Mouse (Mus musculus): ENCODE measurements around the gene Fubp3. TPM values are rescaled to one million over a fixed set of nuclear protein-coding genes. Genes with fewer than 3 reads are reported as not detected.

The Fubp3 gene
- polyA plus RNA-seq, 1 experiment from 2014 or later: 94.6 TPM

DNA sequence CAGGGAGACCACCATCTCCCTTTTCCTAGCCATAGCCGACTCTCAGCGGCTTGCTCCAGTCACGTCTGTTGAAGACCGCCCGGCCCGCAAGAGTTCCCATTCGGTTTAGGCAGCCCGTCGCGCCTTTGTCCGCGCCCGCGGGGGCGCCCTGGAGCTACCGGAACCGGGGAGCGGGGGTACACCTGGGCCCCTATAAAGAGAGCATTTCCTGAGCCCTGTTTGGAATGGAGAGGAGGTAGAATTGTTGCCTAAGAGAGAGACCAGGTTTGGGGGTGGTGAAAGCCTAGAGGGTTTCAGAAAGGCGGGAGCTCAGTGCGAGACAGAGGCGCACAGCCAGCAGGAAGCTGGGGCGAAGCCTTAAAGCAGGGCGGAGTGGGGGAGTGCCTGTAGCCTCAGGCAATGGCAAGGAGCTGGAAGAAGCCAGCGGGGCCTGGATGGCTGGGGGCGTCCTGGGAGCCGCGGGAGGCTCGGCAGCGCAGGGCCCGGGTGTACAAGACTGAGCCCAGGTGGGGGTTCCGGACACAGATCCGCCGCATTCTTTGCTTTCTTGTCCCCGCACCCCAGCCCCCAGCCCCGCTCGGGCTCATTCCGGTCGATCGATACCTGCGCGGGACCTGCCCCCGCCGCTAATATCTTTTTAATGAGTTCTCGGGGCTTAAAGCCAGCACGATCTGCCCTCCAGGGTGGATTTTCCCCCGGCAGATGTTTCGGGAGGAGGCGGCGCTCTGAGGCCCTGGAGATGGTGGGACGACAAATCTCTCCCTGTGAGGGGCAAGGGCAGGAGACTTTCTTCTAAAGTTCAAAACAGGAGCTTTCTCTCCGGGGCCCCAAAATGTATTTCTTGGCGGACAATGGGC, 63.1 kb downstream of the Fubp3 start:
- DNase-seq (ENCODE audit: low spot score): peak; percentile 55
- H3K4me3 ChIP-seq: peak overlapping the region; percentile 46
- no peaks in the 10 kb centered on the region for H3K9me3 ChIP-seq
- peak overlapping the region; percentile 70 for H3K27ac ChIP-seq (replicated peaks)
- H3K27me3 ChIP-seq (replicated peaks; ENCODE audit: low read depth, poor library complexity, severe bottlenecking): peaks cover 100% of the 10 kb centered on the region
- H3K36me3 ChIP-seq (replicated peaks): no peaks in the 10 kb centered on the region
- under 1% methylated on average over 52 of the region's 52 CpGs for WGBS
- peaks cover 55% of the 10 kb centered on the region for H3K4me1 ChIP-seq

DNA sequence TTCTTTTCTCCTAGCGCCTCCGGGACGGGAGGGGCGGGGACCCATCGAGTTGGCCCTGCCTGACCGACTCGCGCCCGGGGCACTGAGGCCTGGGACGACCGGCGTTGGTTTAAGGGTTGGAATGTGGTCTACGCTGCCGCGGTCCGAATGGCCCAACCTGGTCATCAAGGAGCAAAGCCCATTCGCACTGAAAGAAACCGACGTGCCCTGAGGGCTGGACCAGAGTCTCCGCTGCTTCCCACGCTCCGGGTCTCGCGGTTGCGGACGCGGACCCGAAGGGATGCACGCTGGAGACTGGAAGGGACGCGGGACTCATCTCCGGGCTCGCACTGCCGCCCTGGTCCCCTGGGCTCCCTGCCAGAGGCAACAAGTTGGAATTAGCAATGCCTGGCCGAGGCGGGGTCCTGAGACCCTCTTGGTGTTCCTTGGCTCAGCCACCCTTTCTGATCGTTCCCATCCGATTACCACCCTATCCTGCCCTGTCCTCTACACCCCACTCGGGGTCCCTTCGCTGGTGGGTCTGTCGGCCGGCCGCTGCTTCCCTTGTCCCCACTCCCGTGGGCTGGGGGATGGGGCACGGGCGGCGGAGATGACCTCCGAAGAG, 63.8 kb downstream of the Fubp3 start:
- WGBS: under 1% methylated on average over 48 of the region's 48 CpGs
- Histone ChIP-seq H3K27me3 (replicated peaks; ENCODE audit: low read depth, poor library complexity, severe bottlenecking) (peaks cover 100% of the 10 kb centered on the region), H3K27ac (replicated peaks) (peak overlapping the region; percentile 70), H3K9me3 (no peaks in the 10 kb centered on the region), H3K4me3 (peak overlapping the region; percentile 46), H3K36me3 (replicated peaks) (no peaks in the 10 kb centered on the region), H3K4me1 (peaks cover 62% of the 10 kb centered on the region)
- peak; percentile 69 for DNase-seq (ENCODE audit: low spot score)

DNA sequence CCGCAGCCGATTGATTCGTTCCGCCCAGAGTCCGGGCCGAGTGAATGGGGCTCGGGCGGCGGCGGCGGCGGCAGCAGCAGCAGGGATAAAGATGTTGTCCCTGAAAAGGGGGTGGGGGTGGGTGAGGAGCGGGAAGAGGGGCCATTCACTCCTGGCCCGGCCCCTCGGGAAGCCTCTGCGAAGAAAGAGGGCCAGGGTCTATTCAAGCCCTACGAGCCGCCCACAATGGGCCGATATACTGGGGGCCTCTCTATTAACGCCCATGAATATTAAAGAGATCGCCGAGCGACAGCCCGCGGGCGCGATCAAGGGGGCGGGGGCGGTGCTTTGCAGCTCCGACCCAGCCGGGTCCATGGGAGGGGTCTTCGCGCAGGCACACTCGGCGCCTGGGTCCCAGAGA, 64.3 kb downstream of the Fubp3 start:
- DNase-seq (ENCODE audit: low spot score): peak; percentile 79
- H3K27ac ChIP-seq (replicated peaks): peak overlapping the region; percentile 70
- WGBS: 1% methylated on average over 35 of the region's 35 CpGs
- H3K4me3 ChIP-seq: peak overlapping the region; percentile 46
- peaks cover 100% of the 10 kb centered on the region for H3K27me3 ChIP-seq (replicated peaks; ENCODE audit: low read depth, poor library complexity, severe bottlenecking)
- H3K36me3 ChIP-seq (replicated peaks): no peaks in the 10 kb centered on the region
- H3K4me1 ChIP-seq: peaks cover 67% of the 10 kb centered on the region
- no peaks in the 10 kb centered on the region for H3K9me3 ChIP-seq

DNA sequence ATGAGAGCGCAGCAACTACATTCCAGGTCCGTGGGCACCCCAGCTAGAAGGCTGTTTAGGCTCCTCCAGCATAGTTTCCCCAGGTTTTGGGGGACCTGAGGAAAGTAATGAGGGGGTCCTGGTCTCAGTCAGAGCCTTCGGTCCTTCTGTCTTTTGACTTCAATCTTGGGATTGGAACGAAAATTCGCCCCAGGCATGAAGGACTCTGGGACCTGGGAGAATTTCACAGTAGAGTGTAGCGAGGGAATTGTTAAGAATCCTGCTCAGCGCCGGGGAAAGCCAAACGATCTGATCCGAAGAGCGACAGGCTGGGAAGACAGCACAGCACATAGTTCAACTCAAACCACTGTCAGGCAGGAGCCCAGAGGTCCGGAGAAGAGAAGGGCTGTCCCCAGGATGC, 64.9 kb downstream of the Fubp3 start:
- DNase-seq (ENCODE audit: low spot score): no peak
- Histone ChIP-seq H3K4me3 (peak overlapping the region; percentile 46), H3K27ac (replicated peaks) (no peak overlapping the region), H3K4me1 (peaks cover 72% of the 10 kb centered on the region), H3K36me3 (replicated peaks) (no peaks in the 10 kb centered on the region), H3K9me3 (no peaks in the 10 kb centered on the region), H3K27me3 (replicated peaks; ENCODE audit: low read depth, poor library complexity, severe bottlenecking) (peaks cover 100% of the 10 kb centered on the region)
- under 1% methylated on average over 12 of the region's 12 CpGs for WGBS

DNA sequence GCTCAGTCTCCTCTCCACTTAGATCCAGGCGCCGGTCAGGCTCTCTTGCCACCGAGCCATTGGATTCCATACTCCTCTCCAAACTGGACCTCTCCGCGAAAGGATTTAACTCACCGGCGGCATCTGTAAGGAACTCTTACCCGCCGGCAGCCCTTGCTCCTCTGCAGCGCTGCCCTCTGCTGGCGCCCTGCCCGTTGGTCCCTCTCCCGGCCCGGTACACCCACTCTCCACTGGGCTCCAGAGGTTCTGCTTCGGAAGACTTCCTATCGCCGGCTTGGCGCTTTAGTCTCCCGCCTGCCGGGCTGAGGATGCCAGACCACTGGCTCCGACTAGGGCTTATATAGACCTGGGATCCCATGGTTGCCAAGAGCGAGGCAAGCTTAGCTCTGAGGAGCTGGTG, 65.4 kb downstream of the Fubp3 start:
- DNase-seq (ENCODE audit: low spot score): peak; percentile 78
- Histone ChIP-seq H3K27ac (replicated peaks) (0 out of 2 replicates have a peak overlapping the region, but pooled peaks have one; percentile 10), H3K27me3 (replicated peaks; ENCODE audit: low read depth, poor library complexity, severe bottlenecking) (peaks cover 100% of the 10 kb centered on the region), H3K36me3 (replicated peaks) (no peaks in the 10 kb centered on the region), H3K4me1 (peaks cover 72% of the 10 kb centered on the region), H3K9me3 (no peaks in the 10 kb centered on the region), H3K4me3 (peak overlapping the region; percentile 46)
- WGBS: under 1% methylated on average over 22 of the region's 22 CpGs

DNA sequence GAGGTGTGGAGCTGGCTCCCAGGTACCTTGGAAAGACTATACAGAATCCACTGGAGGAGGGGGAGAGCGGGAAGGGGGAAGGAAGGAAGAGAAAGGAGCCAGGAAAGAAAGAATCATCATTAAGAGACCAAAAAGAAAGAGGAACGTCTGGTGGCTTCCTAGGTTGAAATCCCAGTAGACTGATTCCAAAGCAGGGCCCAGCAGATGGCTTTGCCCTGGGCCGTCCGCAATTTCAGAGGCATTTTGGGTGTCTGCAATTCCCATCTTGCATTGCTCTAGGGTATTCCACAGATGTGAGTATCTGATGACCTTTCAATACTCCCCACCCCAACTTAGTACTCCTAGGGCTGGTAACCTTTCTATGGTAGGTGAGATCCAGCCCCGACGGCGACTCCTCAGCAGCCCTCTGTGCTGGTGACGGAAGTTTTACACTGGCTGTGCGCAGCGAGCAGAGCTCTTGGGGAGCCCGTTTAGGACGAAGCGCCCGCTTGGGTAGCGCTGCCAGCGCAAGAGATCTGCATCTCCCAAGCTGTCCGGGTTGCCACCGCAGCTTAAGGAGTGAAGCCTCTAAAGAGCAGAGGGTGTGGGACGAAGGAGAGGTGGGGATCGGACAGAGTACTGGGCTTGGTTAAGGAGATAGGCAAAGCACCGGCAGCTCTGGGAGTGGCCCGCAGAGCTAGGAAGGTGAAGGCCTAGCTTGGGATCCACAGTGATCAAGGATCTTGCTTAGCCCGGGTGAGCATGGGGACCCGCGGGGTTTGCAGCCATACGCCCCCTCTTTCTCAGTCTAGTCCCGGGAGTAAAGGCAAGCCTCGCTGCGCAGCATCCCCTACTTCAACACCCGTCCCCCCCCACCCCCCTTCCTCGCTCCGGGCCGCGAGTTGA, 66.4 kb downstream of the Fubp3 start:
- DNase-seq (ENCODE audit: low spot score): peak; percentile 50
- Histone ChIP-seq H3K4me1 (peaks cover 72% of the 10 kb centered on the region), H3K4me3 (peak overlapping the region; percentile 46), H3K36me3 (replicated peaks) (no peaks in the 10 kb centered on the region), H3K27ac (replicated peaks) (no peak overlapping the region; the same call in 1 of the 2 replicates), H3K27me3 (replicated peaks; ENCODE audit: low read depth, poor library complexity, severe bottlenecking) (peaks cover 100% of the 10 kb centered on the region), H3K9me3 (no peaks in the 10 kb centered on the region)
- under 1% methylated on average over 34 of the region's 34 CpGs for WGBS

DNA sequence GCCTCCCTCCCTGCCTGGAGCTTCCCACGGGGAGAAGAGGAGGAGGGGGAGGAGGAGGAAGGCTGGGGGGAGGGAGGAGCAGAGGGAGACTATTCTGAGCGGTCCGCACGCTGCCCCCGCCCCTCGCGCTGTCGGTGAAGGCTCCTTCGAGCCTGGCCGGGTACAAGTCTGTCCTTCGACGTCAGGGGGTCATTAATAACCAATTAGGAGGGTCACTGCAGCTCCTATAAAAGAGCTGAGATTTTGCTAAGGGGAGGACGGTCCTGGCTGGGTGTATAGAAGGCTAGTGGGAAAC, 67.0 kb downstream of the Fubp3 start:
- no peaks in the 10 kb centered on the region for H3K9me3 ChIP-seq
- no peak overlapping the region; the same call in 1 of the 2 replicates for H3K27ac ChIP-seq (replicated peaks)
- H3K27me3 ChIP-seq (replicated peaks; ENCODE audit: low read depth, poor library complexity, severe bottlenecking): peaks cover 100% of the 10 kb centered on the region
- peak overlapping the region; percentile 46 for H3K4me3 ChIP-seq
- no peaks in the 10 kb centered on the region for H3K36me3 ChIP-seq (replicated peaks)
- peaks cover 72% of the 10 kb centered on the region for H3K4me1 ChIP-seq
- WGBS: under 1% methylated on average over 13 of the region's 13 CpGs
- DNase-seq (ENCODE audit: low spot score): peak; percentile 52

DNA sequence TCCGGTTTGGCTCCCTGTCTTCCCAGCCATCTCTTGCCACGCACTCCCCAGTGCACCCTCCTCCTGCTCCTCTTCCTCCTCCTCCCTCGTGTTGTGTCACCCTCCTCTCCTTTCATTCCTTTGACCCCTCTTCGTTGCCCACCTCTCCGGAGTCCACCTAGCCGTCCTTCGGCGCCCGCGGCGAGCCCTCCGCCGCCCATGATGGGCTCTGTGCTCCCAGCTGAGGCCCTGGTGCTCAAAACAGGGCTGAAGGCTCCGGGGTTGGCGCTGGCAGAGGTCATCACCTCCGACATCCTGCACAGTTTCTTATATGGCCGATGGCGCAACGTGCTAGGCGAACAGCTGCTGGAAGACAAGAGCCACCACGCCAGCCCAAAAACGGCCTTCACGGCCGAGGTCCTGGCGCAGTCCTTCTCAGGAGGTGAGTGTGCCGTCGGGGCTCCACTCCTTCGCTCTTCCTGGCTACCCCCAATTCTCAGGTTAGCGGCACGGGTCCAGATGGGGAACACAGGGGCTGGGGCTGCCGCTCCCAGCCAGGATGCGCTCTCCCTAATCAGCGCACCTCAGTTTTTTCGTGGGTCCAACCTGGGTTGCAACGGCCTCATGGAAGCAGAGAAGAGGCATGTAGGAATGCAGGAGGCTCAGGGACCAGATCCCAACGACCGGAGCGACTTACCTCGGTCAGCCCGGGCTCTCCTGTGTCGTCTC, 67.6 kb downstream of the Fubp3 start, which contains the start of gene Prdm12:
Gene Prdm12 (plus strand): TSS at position 137 of the 708 bp plus-strand sequence.
- no peaks in the 10 kb centered on the region for H3K9me3 ChIP-seq
- peak within 1 kb of the TSS; percentile 46 for H3K4me3 ChIP-seq
- peaks cover 100% of the 10 kb centered on the region for H3K27me3 ChIP-seq (replicated peaks; ENCODE audit: low read depth, poor library complexity, severe bottlenecking)
- peaks cover 69% of the 10 kb centered on the region for H3K4me1 ChIP-seq
- peak; percentile 56 for DNase-seq (ENCODE audit: low spot score)
- peak within 1 kb of the TSS; percentile 48 for H3K27ac ChIP-seq (replicated peaks)
- WGBS: under 1% methylated on average over 41 of the region's 41 CpGs
- H3K36me3 ChIP-seq (replicated peaks): no peaks in the 10 kb centered on the region

DNA sequence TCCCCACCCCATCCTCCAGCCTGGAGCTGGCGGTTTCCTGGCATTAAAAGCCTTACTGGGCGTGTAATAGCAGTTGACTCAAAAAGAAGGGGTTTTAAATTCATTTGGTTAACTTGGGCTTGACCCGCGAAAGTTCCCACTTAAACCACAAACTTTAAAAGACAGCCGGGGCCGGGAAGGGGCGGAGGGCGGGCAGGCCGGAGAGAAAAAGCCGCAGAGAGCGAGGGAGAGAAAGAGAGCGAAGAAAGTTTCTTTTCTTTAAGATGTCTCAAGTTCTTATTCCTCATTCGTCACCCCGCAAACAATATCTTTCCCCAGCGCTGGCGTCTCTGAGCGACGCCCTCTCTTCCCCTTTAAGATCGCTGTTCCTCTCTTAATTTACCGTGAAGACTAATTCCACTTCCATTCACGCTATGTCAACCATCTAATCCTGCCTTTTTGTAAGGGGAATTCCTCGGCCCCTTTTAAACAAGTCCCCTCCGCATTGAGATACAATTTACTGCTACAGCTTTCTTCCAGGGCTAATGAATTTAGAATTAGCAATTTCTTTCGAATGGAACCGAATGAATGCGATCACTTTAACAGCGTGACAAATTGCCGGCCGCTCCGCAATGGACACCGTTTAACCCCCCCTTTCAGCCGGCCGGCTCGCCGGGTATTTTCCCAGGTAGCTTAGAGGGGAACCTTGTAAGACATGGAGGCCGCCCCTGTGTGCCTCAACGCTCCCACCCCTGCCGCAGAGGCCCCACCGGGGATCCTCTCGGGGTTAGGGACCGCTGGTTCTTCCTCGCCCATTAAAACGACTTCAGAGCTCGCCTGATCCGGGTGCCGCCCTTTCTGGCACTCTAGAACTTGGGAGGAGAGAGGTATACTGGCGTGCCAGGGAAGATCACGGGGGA, 68.4 kb downstream of the Fubp3 start:
- H3K27me3 ChIP-seq (replicated peaks; ENCODE audit: low read depth, poor library complexity, severe bottlenecking): peaks cover 100% of the 10 kb centered on the region
- under 1% methylated on average over 48 of the region's 48 CpGs for WGBS
- peak overlapping the region; percentile 46 for H3K4me3 ChIP-seq
- H3K4me1 ChIP-seq: peaks cover 61% of the 10 kb centered on the region
- peak overlapping the region; percentile 48; the same call in 1 of the 2 replicates for H3K27ac ChIP-seq (replicated peaks)
- no peaks in the 10 kb centered on the region for H3K36me3 ChIP-seq (replicated peaks)
- H3K9me3 ChIP-seq: no peaks in the 10 kb centered on the region
- DNase-seq (ENCODE audit: low spot score): peak; percentile 54

DNA sequence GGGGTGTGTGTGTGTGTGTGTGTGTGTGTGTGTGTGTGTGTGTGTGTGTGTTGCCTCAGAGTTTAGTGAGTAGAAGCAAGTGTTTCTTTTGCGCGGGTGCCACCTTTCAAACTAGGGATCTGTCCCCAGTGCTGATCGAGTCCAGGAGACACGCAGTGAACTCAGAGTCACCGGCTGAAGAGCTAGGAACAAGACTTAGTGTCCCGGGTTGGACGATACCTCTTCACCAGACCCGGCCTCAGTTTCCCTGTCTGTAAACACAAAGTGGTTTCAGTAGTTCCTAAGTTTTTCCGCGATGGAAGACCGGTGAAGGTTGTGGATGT, 69.0 kb downstream of the Fubp3 start:
- WGBS: under 1% methylated on average over 11 of the region's 11 CpGs
- peak overlapping the region; percentile 46 for H3K4me3 ChIP-seq

DNA sequence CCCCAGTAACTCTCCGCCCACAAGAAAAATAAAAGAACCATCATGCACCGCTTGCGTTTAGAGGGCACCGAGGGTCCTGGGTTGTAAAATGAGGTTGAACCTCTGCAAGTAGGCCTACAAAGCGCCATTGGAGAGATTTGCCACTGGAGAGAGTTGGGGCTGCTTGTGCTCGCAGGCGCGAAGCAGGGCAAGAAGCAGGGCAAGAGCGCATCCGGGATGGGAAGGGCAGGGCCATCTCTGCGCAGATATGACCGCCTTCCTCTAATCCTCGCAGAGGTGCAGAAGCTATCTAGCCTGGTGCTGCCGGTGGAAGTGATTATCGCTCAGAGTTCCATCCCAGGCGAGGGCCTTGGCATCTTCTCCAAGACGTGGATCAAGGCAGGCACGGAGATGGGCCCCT, 69.5 kb downstream of the Fubp3 start:
- no peak overlapping the region for H3K27ac ChIP-seq (replicated peaks)
- no peaks in the 10 kb centered on the region for H3K36me3 ChIP-seq (replicated peaks)
- 2% methylated on average over 18 of the region's 18 CpGs for WGBS
- DNase-seq (ENCODE audit: low spot score): peak; percentile 22
- H3K4me3 ChIP-seq: peak overlapping the region; percentile 46
- H3K4me1 ChIP-seq: peaks cover 50% of the 10 kb centered on the region
- H3K9me3 ChIP-seq: no peaks in the 10 kb centered on the region
- H3K27me3 ChIP-seq (replicated peaks; ENCODE audit: low read depth, poor library complexity, severe bottlenecking): peaks cover 100% of the 10 kb centered on the region

More for the DNA sequence above, 69.0 kb downstream of the Fubp3 start:
- H3K27me3 ChIP-seq (replicated peaks; ENCODE audit: low read depth, poor library complexity, severe bottlenecking): peaks cover 100% of the 10 kb centered on the region
- no peak for DNase-seq (ENCODE audit: low spot score)
- H3K27ac ChIP-seq (replicated peaks): no peak overlapping the region
- H3K36me3 ChIP-seq (replicated peaks): no peaks in the 10 kb centered on the region
- peaks cover 55% of the 10 kb centered on the region for H3K4me1 ChIP-seq
- H3K9me3 ChIP-seq: no peaks in the 10 kb centered on the region
